Mouse (Mus musculus): ENCODE measurements around the gene Cryba4. TPM values are rescaled to one million over a fixed set of nuclear protein-coding genes. Genes with fewer than 3 reads are reported as not detected.
A peak's percentile ranks its signal among the peaks of the same experiment; 100 is the strongest.

Cryba4 gene
- total and polyA plus RNA-seq, 3 experiments, result 0.39 to 0.77 TPM; not detected in 1

DNA sequence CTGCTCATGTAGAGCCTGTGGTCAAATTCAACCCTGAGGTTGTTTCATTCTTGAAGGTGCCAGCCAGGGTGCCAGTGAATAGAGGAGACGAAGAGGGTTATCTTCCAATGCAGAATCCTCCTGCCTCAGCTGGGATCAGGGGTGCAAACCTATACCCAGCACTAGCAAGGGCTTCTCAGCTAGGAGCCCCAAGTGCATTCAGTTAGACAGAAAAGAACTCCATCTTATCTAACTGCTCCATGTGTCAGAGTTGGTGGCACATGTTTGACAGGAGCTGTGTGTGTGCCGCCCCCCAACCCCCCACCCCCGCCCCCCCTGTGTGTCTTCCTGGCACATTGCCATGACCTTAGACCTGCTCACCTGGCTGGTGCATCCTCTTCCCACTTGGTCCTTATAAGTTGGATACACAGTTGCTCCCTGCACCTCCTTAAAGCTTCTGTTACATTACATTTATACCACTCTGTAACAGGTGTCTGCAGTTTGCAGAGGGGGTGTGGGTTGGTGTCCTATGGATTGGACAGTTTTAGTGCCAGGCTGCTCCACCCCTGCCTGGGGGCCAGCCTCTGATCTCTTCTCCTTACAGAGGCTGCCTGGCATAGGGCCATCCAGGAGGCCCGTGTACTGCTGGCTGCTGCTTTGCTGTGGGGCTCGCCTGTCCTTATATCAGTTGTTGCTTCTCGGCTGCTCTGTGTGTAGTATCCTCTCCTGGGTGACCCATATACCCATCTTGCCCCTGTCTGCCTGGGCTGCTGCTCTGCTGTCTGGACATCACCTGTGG, 44.3 kb upstream of the Cryba4 start:
- peak overlapping the region; percentile 57 for H3K27ac ChIP-seq (ENCODE audit: control insufficient read depth, low read depth, low read length)
- H3K9me3 ChIP-seq (replicated peaks; ENCODE audit: insufficient read depth, low read length), result no peaks in the 10 kb centered on the region
- DNase-seq (ENCODE audit: low read depth, low spot score), result peak; percentile 71
- H3K4me1 ChIP-seq (ENCODE audit: control insufficient read depth in 1 of 2, insufficient read depth in 2 of 2, low read length in 2 of 2), result peaks cover 23 to 42% of the 10 kb centered on the region in 2 experiments
- H3K36me3 ChIP-seq (ENCODE audit: control insufficient read depth in 1 of 2, insufficient read depth in 2 of 2, low read length in 2 of 2), result peaks cover 0 to 25% of the 10 kb centered on the region in 2 experiments; a peak in 2 of 4 replicates
- H3K9ac ChIP-seq (ENCODE audit: control insufficient read depth, low read depth, low read length, poor library complexity, severe bottlenecking), result no peak overlapping the region; the same call in 1 of the 2 replicates
- no peaks in the 10 kb centered on the region for H3K27me3 ChIP-seq (ENCODE audit: control insufficient read depth in 1 of 2, insufficient read depth in 2 of 2, low read length in 2 of 2)
- H3K79me2 ChIP-seq (ENCODE audit: control insufficient read depth, insufficient read depth, low read length, poor library complexity), result peaks cover 53% of the 10 kb centered on the region; the same call in 1 of the 2 replicates
- TF ChIP-seq MYB (IDR thresholded peaks at IDR 0.05; ENCODE audit: low read depth, low read length), result no peak
- no peak for TF ChIP-seq CHD1 (IDR thresholded peaks at IDR 0.05; ENCODE audit: low read depth, low read length)
- TF ChIP-seq ETS1 (IDR thresholded peaks at IDR 0.05; ENCODE audit: low read depth, low read length), result no peak
- no peak for TF ChIP-seq POLR2AphosphoS2 (IDR thresholded peaks at IDR 0.05; ENCODE audit: low read length)
- no peak for TF ChIP-seq ZNF384 (IDR thresholded peaks at IDR 0.05; ENCODE audit: low read depth, low read length)
- no peak for TF ChIP-seq MEF2A (IDR thresholded peaks at IDR 0.05; ENCODE audit: extremely low read depth, insufficient replicate concordance, low read depth, low read length, poor library complexity, severe bottlenecking)
- no peak for TF ChIP-seq HCFC1 (IDR thresholded peaks at IDR 0.05; ENCODE audit: low read depth, low read length)
- TF ChIP-seq ZKSCAN1 (IDR thresholded peaks at IDR 0.05; ENCODE audit: low read depth, low read length), result no peak
- no peak for TF ChIP-seq POLR2A (IDR thresholded peaks at IDR 0.05; ENCODE audit: control insufficient read depth in 1 of 2, insufficient read depth in 1 of 2, low read depth in 1 of 2, low read length in 2 of 2, poor library complexity in 1 of 2)
- peak; percentile 60; the same call in 1 of the 2 replicates for TF ChIP-seq MAX (IDR thresholded peaks at IDR 0.05; ENCODE audit: low read length)
- TF ChIP-seq TAL1 (IDR thresholded peaks at IDR 0.05; ENCODE audit: low read length), result peak; percentile 65
- TF ChIP-seq EP300 (IDR thresholded peaks at IDR 0.05; ENCODE audit: low read depth in 1 of 2, low read length in 2 of 2), result peak; percentile 18 to 70; a peak in 3 of 4 replicates
- TF ChIP-seq MAZ (IDR thresholded peaks at IDR 0.05; ENCODE audit: low read depth, low read length), result peak; percentile 33; the same call in 1 of the 2 replicates
- peak; percentile 72 for TF ChIP-seq MXI1 (IDR thresholded peaks at IDR 0.05; ENCODE audit: low read depth, low read length)
- no peak; the same call in 1 of the 2 replicates for TF ChIP-seq GATA1 (IDR thresholded peaks at IDR 0.05; ENCODE audit: low read depth, low read length)
- no peak for TF ChIP-seq USF2 (IDR thresholded peaks at IDR 0.05; ENCODE audit: borderline replicate concordance in 1 of 2, insufficient read depth in 1 of 2, low read depth in 1 of 2, low read length in 2 of 2)
- TF ChIP-seq RAD21 (IDR thresholded peaks at IDR 0.05; ENCODE audit: low read depth, low read length), result no peak
- peak; percentile 58 for TF ChIP-seq MYC (IDR thresholded peaks at IDR 0.05; ENCODE audit: low read depth, low read length)
- TF ChIP-seq NELFE (IDR thresholded peaks at IDR 0.05; ENCODE audit: low read depth, low read length), result no peak
- no peak for TF ChIP-seq ZMIZ1 (IDR thresholded peaks at IDR 0.05; ENCODE audit: low read depth, low read length)
- no peak for TF ChIP-seq RCOR1 (IDR thresholded peaks at IDR 0.05; ENCODE audit: low read depth, low read length)
- TF ChIP-seq GABPA (IDR thresholded peaks at IDR 0.05; ENCODE audit: low read depth, low read length), result no peak
- no peak for TF ChIP-seq CHD2 (IDR thresholded peaks at IDR 0.05; ENCODE audit: low read length)
- TF ChIP-seq TCF12 (IDR thresholded peaks at IDR 0.05; ENCODE audit: low read depth, low read length), result peak; percentile 66
- no peak for TF ChIP-seq KAT2A (conservative IDR thresholded peaks at IDR 0.05; ENCODE audit: low read depth, low read length)
- TF ChIP-seq SIN3A (IDR thresholded peaks at IDR 0.05; ENCODE audit: low read length), result peak; percentile 69; the same call in 1 of the 2 replicates
- no peak for TF ChIP-seq E2F4 (IDR thresholded peaks at IDR 0.05; ENCODE audit: borderline replicate concordance, low read depth, low read length)
- TF ChIP-seq ELF1 (IDR thresholded peaks at IDR 0.05; ENCODE audit: low read depth, low read length), result no peak
- TF ChIP-seq BHLHE40 (IDR thresholded peaks at IDR 0.05; ENCODE audit: borderline replicate concordance, low read depth, low read length), result no peak
- TF ChIP-seq UBTF (IDR thresholded peaks at IDR 0.05; ENCODE audit: borderline replicate concordance, insufficient read depth, low read depth, low read length), result no peak
- no peak for TF ChIP-seq SMC3 (IDR thresholded peaks at IDR 0.05; ENCODE audit: low read depth, low read length)
- H3K4me3 ChIP-seq (ENCODE audit: control insufficient read depth in 1 of 2, insufficient read depth in 1 of 2, low read depth in 2 of 2, low read length in 2 of 2), result no peak overlapping the region
